Mouse (Mus musculus): ENCODE data around the gene Slc1a7.

GRCm38 (mm10) chr4:107984282-107984981, 16.3 kb downstream of the Slc1a7 start:
- TF ChIP-seq CTCF (IDR thresholded peaks at IDR 0.05; ENCODE audit: low read depth) (no peak), EP300 (IDR thresholded peaks at IDR 0.05; ENCODE audit: low read depth) (no peak)

Data from heart, postnatal 0 days (tissue).